Mouse (Mus musculus): ENCODE data around the gene Glrx2. TPM values are rescaled to one million over a fixed set of nuclear protein-coding genes. Genes with fewer than 3 reads are reported as not detected.

The Glrx2 gene
- total RNA-seq, 2 experiments from 2014 or later: 117 to 118 TPM

DNA sequence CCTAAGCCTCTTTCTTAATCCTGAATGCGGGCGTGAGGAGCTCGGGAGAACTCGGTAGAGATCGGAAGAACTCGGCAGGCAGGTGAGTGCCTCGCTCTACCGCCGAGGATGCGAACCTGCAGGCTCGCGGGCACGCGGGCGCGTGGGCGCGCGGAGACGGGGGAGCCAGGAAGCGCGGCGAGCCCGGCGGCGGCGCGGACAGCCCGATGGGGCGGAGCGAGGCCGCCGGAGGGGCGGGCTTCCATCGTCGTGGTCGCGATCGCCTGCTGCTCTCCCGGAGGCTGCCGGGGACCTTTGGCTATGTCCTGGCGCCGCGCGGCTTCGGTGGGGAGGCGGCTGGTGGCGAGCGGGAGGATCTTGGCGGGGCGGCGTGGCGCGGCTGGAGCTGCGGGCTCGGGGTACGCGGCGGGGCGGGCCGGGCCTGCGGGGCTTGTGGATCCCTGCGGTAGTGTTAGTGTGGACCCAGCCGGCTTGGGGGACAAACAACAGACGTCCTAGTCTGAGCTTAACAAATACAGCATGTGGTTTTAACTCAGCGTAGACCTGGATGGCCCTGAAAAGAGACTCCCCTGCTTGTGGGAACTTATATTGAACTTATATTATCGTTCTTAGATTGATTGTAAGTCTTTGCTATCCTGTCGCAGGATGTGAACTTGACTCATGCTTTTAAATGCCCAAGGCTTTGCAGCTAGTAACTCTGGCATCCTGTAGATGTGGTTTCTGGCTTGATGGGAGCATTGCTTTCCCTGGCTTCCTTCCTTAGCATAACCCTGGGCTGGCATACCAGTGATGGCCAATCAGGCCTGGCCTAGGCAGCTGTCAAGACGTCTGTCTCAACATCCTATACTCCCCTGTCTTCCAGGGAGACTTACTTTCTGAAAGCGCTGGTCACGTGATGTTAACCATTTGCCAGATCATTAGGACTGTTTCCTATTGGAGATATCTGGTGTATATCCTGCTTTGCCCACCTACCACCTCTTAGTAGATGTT lies 23.5 kb downstream of the Glrx2 start:
- DNase-seq (ENCODE audit: low spot score in 2 of 2): peak; percentile 91 to 92
- intact Hi-C loops (cut with DNase I): loop anchor here (1.0 kb wide), 1 partner anchor 37 kb away; the partner anchor contains the start of gene Cdc73

DNA sequence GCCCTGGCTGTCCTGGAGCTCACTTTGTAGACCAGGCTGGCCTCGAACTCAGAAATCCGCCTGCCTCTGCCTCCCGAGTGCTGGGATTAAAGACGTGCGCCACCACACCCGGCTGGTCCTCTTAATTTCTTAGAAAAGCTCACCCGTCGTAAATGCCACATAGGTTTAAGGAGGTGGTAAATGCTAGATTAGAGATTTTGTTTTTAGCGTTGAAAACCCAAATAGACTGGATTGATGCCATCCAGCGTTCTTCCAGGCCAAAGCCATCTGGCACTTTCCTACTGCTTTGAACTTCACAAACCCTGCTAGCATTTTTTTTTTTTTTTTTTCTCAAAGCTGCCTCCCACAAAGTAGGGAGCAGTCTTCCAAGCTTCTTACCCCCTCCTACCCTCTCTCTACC lies 24.4 kb downstream of the Glrx2 start:
- intact Hi-C loops (cut with DNase I): no loop called here

DNA sequence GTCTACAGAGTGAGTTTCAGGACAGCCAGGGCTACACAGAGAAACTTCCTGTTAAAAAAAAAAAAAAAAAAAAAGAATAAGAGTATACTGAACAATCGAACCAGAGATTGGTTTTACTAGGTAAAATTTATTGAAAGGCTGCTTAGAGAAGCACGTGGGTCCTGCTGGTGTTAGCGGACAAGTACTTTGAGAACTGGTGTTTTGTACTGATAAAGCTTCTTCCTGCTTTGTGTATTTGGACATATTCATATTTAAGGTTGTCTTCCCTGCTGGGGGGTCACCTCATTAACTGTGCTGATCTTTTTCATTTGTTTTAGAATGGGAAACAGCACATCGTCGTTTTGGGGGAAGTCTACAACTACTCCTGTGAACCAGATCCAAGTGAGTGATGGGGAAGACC lies 25.2 kb downstream of the Glrx2 start:
- intact Hi-C loops (cut with DNase I): no loop called here

More for the DNA sequence above, 24.4 kb downstream of the Glrx2 start:
- DNase-seq (ENCODE audit: low spot score in 2 of 2): peak in 1 of 2 experiments; percentile 20

DNA sequence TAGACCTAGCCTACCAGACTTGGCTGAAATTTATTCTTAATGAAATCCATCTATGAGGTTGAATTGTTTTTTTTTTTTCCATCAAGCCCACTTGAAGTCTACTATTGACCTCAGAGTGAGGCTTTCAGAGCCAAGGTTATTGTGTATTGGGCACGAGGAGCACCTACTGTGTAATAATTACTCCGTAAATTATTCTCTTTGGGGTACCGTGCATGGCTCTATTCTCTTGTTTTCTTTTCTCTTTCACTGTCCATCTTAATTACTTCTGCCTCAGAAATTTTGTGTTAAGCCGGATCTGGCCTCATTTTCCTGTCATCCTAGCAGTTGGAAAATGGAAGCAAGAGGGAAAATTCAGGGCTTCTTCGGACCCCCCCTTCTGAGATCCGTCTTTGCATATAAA lies 26.0 kb downstream of the Glrx2 start:
- DNase-seq (ENCODE audit: low spot score in 2 of 2): no peak
- intact Hi-C loops (cut with DNase I): no loop called here

More for the DNA sequence above, 25.2 kb downstream of the Glrx2 start:
- no peak for DNase-seq (ENCODE audit: low spot score in 2 of 2)

DNA sequence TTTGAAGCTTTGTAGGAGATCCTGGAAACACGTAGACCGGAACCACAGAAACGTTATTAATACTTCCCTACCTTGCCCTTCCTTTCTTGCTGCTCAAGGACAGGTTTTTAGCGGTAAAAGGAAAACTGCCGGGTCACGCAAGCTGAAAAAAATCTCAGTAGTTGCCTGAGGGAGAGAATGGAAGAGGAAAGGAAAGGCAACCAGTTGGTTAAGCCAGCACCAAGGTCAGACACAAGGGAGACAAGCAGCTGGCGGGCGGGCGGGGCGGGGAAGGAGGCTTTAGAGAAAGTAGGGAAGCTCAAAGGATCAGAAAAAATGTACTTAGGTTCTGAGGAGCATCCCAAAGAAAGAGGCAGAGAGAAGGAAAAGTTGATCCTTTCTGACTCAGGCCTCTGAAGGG lies 29.7 kb downstream of the Glrx2 start:
- intact Hi-C loops (cut with DNase I): no loop called here
- no peak for DNase-seq (ENCODE audit: low spot score in 2 of 2)

DNA sequence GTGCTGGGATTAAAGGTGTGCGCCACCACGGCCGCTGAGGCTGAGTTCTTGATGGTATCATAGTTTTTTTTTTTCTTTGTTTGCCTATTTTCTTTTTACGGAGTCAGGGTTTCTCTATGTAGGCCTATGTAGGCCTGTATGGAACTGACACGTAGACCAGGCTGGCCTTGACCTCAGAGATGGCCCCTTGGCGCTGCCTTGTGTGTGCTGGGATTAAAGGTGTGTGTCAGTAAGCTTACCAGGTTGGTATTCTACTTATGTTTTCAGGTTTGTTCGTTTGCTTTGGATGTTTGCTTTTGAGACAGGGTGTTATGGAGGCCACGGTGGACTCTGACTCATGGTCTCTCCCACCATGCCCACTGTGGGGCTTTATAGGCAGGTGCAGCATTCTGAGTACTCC lies 46.0 kb downstream of the Glrx2 start:
- DNase-seq (ENCODE audit: low spot score in 2 of 2): no peak
- intact Hi-C loops (cut with DNase I): no loop called here

DNA sequence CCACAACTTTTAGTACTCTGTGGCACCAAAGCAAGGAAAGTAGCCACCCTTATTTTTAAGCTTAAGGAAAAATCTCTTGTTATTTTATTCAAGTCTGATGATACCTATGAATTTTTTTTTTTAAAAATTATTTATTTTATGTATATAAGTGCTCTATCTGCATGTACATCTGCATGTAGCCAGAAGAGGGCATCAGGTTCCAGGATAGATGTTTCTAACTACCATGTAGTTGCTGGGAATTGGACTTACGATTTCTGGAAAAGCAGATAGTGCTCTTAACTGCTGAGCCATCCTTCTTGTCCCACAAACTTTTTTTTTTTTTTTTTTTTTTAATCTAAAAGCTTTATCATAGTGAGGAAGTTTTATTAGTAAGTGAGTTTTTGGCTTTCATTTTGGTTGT lies 48.3 kb downstream of the Glrx2 start:
- intact Hi-C loops (cut with DNase I): no loop called here
- peak in 1 of 2 experiments; percentile 28 for DNase-seq (ENCODE audit: low spot score in 2 of 2)

DNA sequence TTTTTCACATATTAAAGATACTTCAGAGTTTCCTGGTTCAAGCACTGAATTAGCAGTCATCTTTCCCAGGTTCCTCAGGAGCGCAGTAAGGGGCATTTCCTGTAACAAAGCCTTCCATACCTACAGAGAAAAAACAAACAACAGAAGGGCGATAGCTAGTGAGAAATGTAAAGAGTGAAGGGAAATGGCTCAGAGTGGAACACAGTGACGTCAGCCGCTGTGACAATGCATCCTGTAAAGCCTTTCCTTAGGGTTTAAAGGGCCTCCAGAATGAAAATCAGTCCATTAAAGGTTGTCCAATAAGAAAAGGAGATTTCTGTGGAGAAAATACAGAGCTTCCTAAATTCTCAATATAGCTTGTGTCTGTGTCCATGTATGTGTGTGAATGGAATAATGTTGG lies 49.7 kb downstream of the Glrx2 start:
- intact Hi-C loops (cut with DNase I): no loop called here
- DNase-seq (ENCODE audit: low spot score in 2 of 2): no peak

DNA sequence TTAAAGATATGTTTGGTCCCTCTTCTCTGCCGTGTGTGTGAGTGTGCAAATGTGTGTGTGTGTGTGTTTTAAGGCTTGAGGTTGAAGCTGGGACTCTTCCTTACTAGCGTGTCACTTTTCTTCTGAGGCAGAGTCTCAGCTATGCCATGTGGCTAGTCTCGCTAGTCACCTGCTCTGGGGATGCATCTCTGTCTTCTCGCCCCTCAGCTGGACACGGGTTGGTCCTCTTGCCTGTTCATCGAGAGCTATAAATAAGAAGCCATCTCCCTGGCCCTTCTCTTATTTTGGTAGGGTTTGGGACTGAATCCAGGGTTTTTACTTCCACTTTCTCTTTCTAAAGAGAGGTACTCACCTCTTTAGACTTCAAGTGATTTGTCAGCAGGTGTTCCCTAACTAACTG lies 50.1 kb downstream of the Glrx2 start:
- intact Hi-C loops (cut with DNase I): no loop called here
- DNase-seq (ENCODE audit: low spot score in 2 of 2): no peak

DNA sequence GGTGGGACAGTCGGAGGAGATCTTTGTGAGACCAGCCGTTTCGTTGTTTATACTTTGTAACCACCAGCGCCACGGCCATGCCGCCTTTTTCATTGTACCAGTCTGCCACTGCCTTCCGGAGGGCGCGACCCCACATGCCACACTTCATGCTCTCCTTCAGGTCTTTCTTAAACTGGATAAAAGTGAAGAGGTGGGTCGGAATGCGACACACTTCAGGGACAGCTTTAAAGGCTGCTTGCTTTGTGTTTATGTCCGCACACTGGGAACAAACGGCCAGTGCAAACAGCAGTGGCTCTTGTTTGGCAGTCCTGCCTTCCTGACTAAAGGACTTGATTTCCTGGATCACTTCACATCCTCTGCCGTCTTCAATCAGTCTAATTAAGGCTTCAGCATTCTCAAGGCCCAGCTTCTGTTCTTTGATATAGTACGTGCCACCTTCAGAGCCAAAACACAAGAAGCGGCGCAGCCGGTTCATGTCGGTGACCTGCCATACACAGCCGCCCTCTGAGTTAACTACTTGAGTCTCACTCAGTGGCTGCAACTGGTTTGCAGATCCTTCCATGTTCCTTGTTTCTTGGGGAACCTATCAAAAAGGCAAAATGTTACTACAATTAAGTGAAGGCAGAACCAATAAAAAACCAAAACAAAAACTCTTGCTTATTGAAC lies 54.4 kb downstream of the Glrx2 start:
- no peak for DNase-seq (ENCODE audit: low spot score in 2 of 2)
- intact Hi-C loops (cut with DNase I): no loop called here

DNA sequence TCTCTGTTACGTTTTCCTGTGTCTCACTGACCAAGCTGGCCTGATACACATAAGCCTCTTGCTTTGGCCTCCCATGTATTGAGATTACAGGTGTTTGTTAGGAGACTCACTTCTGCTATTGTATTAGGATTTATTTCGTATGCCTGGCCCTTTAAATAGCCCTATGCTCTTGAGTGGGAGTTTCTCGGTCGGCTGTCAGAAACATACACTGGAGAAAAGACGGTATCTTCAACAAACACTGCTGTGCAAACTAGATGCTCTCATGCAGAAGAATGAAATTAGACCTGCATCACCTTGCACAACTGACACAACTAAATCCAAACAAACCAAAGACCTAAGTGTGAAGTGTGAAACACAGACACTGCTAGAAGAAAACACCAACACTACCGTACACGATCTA lies 56.9 kb downstream of the Glrx2 start:
- no peak for DNase-seq (ENCODE audit: low spot score in 2 of 2)
- intact Hi-C loops (cut with DNase I): no loop called here

DNA sequence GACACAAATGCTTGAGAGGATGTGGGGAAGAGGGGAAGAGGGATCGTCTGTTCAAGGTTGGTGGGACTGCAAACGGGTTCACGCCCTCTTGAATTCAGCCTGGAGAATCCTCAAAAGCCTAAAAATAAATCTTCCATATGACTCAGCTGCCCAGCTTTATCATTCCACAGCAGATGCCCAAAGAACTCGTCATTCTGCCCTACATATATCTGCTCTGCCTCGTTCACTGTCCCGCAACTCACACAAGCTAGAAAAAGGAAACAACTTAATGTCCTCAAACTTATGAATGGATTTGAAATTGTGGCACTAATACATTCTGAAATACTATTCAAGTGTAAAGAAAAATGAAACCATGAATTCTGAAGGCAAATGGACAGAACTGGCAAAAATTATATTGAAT lies 57.8 kb downstream of the Glrx2 start:
- intact Hi-C loops (cut with DNase I): no loop called here
- peak in 1 of 2 experiments; percentile 30 for DNase-seq (ENCODE audit: low spot score in 2 of 2)

DNA sequence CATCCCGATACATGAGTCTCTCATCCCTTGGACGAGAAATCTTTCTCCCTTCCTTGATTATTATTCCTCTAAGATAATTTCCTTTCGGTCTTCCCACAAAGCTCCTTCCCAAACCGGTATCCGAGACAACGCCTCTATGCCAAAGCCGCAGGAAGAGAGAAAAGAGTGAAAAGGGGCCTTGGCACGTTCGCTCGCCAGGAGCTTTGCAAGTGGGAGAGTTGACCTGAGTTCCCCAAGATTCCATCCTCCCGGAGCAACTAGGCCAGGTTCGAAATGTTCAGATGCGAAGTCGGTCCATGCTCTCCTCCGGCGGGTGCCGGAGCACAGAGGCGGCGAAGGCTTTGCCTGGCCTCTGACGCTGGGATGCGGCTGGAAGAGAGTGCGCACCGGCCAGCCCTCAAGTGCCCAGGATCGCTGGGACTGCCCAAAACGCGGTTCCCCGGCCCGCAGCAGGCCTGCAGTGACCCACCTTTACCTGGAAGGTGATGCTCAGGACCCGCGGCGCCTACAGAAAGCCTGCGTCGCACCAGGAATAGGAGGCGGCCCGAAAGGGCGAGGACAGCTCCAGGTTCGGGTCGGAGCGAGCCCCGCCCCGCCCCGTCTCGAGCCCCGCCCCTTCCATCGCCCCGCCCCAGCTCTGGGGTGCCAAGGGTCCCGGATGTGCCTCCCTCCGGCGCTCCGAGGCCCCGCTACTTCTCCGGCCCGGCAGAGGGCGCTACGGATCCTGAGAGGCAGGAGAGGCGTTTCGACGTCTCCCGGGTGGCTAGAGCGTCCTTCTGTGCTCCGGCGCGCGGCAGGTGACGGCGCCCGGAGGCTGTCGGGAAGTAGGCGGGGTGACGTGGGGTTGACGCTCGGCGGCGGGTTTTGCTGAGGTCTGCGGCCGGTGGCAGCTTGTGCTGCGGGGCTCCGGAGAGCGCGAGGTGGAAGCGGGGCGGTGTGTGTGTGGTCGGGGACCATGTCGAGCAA lies 60.6 kb downstream of the Glrx2 start, which contains the start of the genes Trove2 and Uchl5:
Trove2 (minus strand) TSS at position 623 of the 966 bp plus-strand sequence.
Uchl5 (plus strand) TSS at position 827 of the 966 bp plus-strand sequence.
- intact Hi-C loops (cut with DNase I): no loop called here
- peak; percentile 96 to 99 for DNase-seq (ENCODE audit: low spot score in 2 of 2)

DNA sequence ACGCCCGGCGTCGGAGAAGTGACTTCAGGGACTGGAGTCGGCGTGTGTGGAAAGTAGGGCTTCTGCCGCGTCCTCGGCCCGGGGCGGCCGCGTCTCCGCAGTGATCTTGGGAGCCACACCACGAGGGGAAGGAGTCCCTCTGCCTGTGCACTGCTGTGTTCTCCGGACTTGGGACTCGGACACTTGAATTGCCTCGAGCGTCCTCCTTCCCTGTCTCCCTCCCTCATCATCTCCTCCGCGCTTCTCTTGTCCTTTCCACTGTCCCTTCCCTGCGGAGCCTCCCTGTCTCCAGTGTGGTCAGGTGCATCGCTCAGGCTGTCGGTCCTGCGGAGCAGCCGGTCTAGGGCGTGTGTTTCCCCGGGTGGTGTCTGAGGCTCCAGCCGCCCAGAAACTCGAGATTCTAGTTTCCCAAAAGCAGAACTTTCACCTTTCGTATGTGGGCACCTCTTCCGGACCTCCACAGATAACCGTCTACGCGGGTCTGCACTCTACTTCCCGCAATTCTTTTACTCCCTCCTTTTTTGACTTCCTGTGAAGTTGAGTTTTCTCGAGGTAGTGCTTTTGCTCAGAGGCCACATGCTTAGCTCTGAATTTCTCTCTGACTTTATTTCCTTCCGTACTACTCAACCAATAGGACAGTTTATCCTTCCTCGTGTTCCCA lies 61.5 kb downstream of the Glrx2 start:
- intact Hi-C loops (cut with DNase I): no loop called here

DNA sequence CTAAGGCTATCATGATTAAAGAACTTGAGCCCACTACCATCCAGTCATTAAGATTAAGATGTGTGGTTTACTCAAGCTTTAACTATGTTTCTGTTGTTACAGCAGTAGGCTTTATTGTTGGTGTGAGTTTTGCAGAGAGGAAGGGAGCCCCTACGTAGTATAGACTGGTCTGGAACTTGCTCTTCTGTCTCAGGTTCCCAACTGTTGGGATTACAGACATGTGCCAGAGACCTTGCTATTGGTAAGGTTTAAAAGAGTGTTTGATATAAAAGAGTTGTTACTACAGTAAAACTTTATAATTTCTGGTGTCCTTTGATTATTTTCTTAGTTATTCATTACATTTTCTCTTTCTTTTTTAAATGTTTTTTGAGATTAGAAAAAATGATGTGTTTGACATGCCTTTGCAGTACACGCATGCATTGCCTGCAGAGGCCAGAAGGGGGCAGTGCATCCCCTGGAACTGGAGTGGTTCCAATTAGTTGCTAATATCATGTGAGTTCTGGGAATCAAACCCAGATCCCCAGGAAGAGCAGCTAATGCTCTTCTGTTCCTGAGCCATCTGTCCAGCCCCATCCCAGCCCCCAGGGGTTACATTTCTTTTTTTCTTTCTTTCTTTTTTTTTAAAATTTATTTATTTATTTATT lies 72.6 kb downstream of the Glrx2 start:
- no peak for DNase-seq (ENCODE audit: low spot score in 2 of 2)
- intact Hi-C loops (cut with DNase I): no loop called here

More for the DNA sequence above, 61.5 kb downstream of the Glrx2 start:
- no peak for DNase-seq (ENCODE audit: low spot score in 2 of 2)
